Mouse (Mus musculus) hindbrain, embryonic 11.5 days (tissue): ENCODE measurements around the gene Trp53rkb. TPM values are rescaled to one million over a fixed set of nuclear protein-coding genes. Genes with fewer than 3 reads are reported as not detected.

Experiments
- ATAC-seq: fragments of 200-750 bp; cut with Nextera tagmentation; 2 replicates; pipeline ENCODE4 v1.8.0; 2017; ENCODE audit warnings: mild to moderate bottlenecking, moderate TSS enrichment, moderate library complexity; ENCODE audit not compliant: low FRiP score
- DNase-seq: peaks from one replicate; pipeline ENCODE4 v3.0.0-alpha.2; 2015; ENCODE audit warnings: low spot score
- H3K27ac ChIP-seq: fragments of 300-500 bp; sonication (generic); 2 replicates; pipeline ENCODE4 v1.5.1; 2014; ENCODE audit warnings: mild to moderate bottlenecking, low read depth, low read length
- H3K27me3 ChIP-seq: fragments of 300-500 bp; sonication (generic); 2 replicates; pipeline ENCODE4 v1.6.1; 2014; ENCODE audit warnings: mild to moderate bottlenecking, low read length, moderate library complexity, mixed read lengths; ENCODE audit not compliant: control insufficient read depth, insufficient read depth
- H3K36me3 ChIP-seq: fragments of 300-500 bp; sonication (generic); 2 replicates; pipeline ENCODE4 v1.6.1; 2014; ENCODE audit warnings: mild to moderate bottlenecking, low read length, moderate library complexity, mixed read lengths; ENCODE audit not compliant: control insufficient read depth, insufficient read depth
- H3K4me1 ChIP-seq: fragments of 300-500 bp; sonication (generic); replicated peaks from 2 replicates; pipeline ENCODE4 v1.6.1; 2014; ENCODE audit warnings: low read length, mixed read lengths; ENCODE audit not compliant: control insufficient read depth, insufficient read depth
- H3K4me2 ChIP-seq: fragments of 300-500 bp; sonication (generic); replicated peaks from 2 replicates; pipeline ENCODE4 v1.6.1; 2014; ENCODE audit warnings: mild to moderate bottlenecking, low read depth, low read length
- H3K4me3 ChIP-seq: fragments of 300-500 bp; sonication (generic); 2 replicates; pipeline ENCODE4 v1.5.1; 2014; ENCODE audit warnings: low read depth, low read length
- H3K9ac ChIP-seq: fragments of 300-500 bp; sonication (generic); 2 replicates; pipeline ENCODE4 v1.6.1; 2014; ENCODE audit warnings: low read depth, low read length
- H3K9me3 ChIP-seq: fragments of 300-500 bp; sonication (generic); 2 replicates; pipeline ENCODE4 v1.6.1; 2016; ENCODE audit warnings: low read length; ENCODE audit not compliant: control insufficient read depth
- WGBS: fragments of 180-500 bp; shearing (Covaris S2); extraction: QIAGEN DNeasy Blood & Tissue Kit; methylation state at CpG from one replicate; pipeline ENCODE4 v1.1.7; 2014; 5-methylcytosine and 5-hydroxymethylcytosine counted together
- polyA plus RNA-seq: library from polyadenylated mRNA; unstranded; fragments of >200 nt; fragmentation: Nextera tagmentation; extraction: Ambion mirVana; gene quantifications from 2 replicates; pipeline ENCODE4 v1.2.1, GENCODE M21; 2014

Trp53rkb gene
- polyA plus RNA-seq, 1 experiment from 2014 or later = 8.7 TPM

GRCm38 (mm10) chr2:166821406-166821805 lies 29.1 kb downstream of the Trp53rkb start:
- H3K36me3 ChIP-seq = no peaks in the 10 kb centered on the region
- no peaks in the 10 kb centered on the region for H3K4me1 ChIP-seq
- H3K9ac ChIP-seq = no peak overlapping the region
- no peak overlapping the region for H3K4me3 ChIP-seq
- H3K4me2 ChIP-seq = no peak overlapping the region
- no peaks in the 10 kb centered on the region for H3K27me3 ChIP-seq
- H3K9me3 ChIP-seq = no peaks in the 10 kb centered on the region
- DNase-seq = no peak
- no peak overlapping the region for H3K27ac ChIP-seq
- WGBS = 86% methylated on average over 3 of the region's 3 CpGs
- no peak for ATAC-seq

GRCm38 (mm10) chr2:166822119-166822826 lies 29.9 kb downstream of the Trp53rkb start:
- no peak overlapping the region for H3K27ac ChIP-seq
- DNase-seq (no peak), ATAC-seq (no peak)
- H3K4me2 ChIP-seq = no peak overlapping the region
- H3K36me3 ChIP-seq = no peaks in the 10 kb centered on the region
- H3K9me3 ChIP-seq = no peaks in the 10 kb centered on the region
- H3K4me3 ChIP-seq = no peak overlapping the region
- H3K9ac ChIP-seq = no peak overlapping the region
- no peaks in the 10 kb centered on the region for H3K27me3 ChIP-seq
- WGBS = 81% methylated on average over 10 of the region's 10 CpGs
- H3K4me1 ChIP-seq = no peaks in the 10 kb centered on the region

GRCm38 (mm10) chr2:166822901-166823300 lies 30.6 kb downstream of the Trp53rkb start:
- no peak for DNase-seq
- H3K27ac ChIP-seq = no peak overlapping the region
- WGBS = 79% methylated on average over 2 of the region's 2 CpGs
- H3K4me3 ChIP-seq = no peak overlapping the region
- no peak overlapping the region for H3K4me2 ChIP-seq
- no peaks in the 10 kb centered on the region for H3K4me1 ChIP-seq
- H3K9ac ChIP-seq = no peak overlapping the region
- no peaks in the 10 kb centered on the region for H3K27me3 ChIP-seq
- no peaks in the 10 kb centered on the region for H3K9me3 ChIP-seq
- no peak for ATAC-seq
- H3K36me3 ChIP-seq = no peaks in the 10 kb centered on the region

- H3K9ac ChIP-seq = no peak overlapping the region
- ATAC-seq = no peak
- no peak overlapping the region for H3K27ac ChIP-seq
- no peaks in the 10 kb centered on the region for H3K27me3 ChIP-seq
- H3K4me2 ChIP-seq = no peak overlapping the region
- 94% methylated on average over 5 of the region's 5 CpGs for WGBS
- no peak overlapping the region for H3K4me3 ChIP-seq
- H3K9me3 ChIP-seq = no peaks in the 10 kb centered on the region
- DNase-seq = no peak
- H3K36me3 ChIP-seq = no peaks in the 10 kb centered on the region
- H3K4me1 ChIP-seq = no peaks in the 10 kb centered on the region
These were observed 32.1 kb downstream of the Trp53rkb start for GRCm38 (mm10) chr2:166824386-166824785.

DNA sequence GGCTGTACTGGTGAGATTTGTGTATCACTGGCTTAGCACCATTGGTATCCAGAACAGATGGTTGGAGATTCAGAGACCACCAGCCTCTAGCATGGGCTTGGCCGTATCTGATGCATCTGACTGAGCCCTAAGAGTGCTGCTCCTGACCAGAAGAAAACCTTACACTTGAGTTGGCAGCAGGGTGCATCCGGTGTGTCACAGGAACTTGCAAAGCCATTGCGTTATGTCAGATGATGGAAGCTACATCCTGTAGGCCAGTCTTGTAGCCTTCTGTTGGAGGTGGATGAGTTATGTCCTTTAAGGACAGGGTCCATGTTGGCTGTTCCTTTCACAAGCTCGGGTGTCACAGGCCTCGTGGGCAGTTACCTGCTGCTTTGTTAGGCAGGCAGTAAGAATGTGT lies 32.7 kb downstream of the Trp53rkb start:
- over 99% methylated on average over 5 of the region's 5 CpGs for WGBS
- no peak for ATAC-seq

GRCm38 (mm10) chr2:166826491-166827224 lies 34.3 kb downstream of the Trp53rkb start:
- no peak for ATAC-seq
- Histone ChIP-seq H3K4me1 (no peaks in the 10 kb centered on the region), H3K9ac (no peak overlapping the region), H3K36me3 (no peaks in the 10 kb centered on the region), H3K4me3 (no peak overlapping the region), H3K9me3 (no peaks in the 10 kb centered on the region), H3K4me2 (no peak overlapping the region), H3K27ac (no peak overlapping the region), H3K27me3 (no peaks in the 10 kb centered on the region)
- no peak for DNase-seq
- 92% methylated on average over 8 of the region's 8 CpGs for WGBS

More for the DNA sequence above, 32.7 kb downstream of the Trp53rkb start:
- Histone ChIP-seq H3K4me3 (no peak overlapping the region), H3K9ac (no peak overlapping the region), H3K36me3 (no peaks in the 10 kb centered on the region), H3K4me2 (no peak overlapping the region), H3K27ac (no peak overlapping the region), H3K9me3 (no peaks in the 10 kb centered on the region), H3K27me3 (no peaks in the 10 kb centered on the region), H3K4me1 (no peaks in the 10 kb centered on the region)
- DNase-seq = no peak

GRCm38 (mm10) chr2:166828306-166828705 lies 36.0 kb downstream of the Trp53rkb start:
- no peak for DNase-seq
- Histone ChIP-seq H3K9ac (no peak overlapping the region), H3K27me3 (no peaks in the 10 kb centered on the region), H3K4me1 (no peaks in the 10 kb centered on the region), H3K4me2 (no peak overlapping the region), H3K4me3 (no peak overlapping the region), H3K36me3 (no peaks in the 10 kb centered on the region), H3K27ac (no peak overlapping the region), H3K9me3 (no peaks in the 10 kb centered on the region)
- no peak for ATAC-seq
- WGBS = 92% methylated on average over 12 of the region's 12 CpGs

DNA sequence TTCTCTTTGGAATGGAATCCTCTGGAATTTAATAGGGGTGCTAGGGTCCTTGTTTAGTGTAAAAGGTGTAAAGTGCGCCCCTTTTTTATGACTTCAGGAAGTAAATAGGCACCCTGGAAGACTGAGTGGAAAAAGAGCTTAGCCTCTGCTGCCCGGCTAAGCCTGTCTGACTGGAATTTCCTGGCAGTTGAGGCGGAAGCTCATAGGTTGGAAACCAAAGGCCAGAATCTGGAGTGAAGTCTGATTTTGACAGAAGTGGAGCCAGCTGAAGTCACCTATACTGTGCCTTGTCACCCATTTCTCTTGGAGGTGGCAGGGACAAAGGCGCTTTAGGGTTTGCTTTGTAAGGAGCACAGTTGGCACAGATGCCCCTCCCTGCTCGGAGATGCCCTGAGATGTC lies 38.0 kb downstream of the Trp53rkb start:
- Histone ChIP-seq H3K9ac (no peak overlapping the region), H3K36me3 (no peaks in the 10 kb centered on the region), H3K27ac (no peak overlapping the region), H3K9me3 (no peaks in the 10 kb centered on the region), H3K4me3 (no peak overlapping the region), H3K27me3 (no peaks in the 10 kb centered on the region), H3K4me2 (no peak overlapping the region), H3K4me1 (no peaks in the 10 kb centered on the region)
- no peak for DNase-seq
- ATAC-seq = no peak
- WGBS = 93% methylated on average over 5 of the region's 5 CpGs

- no peak overlapping the region for H3K4me3 ChIP-seq
- H3K27ac ChIP-seq = no peak overlapping the region
- H3K9me3 ChIP-seq = no peaks in the 10 kb centered on the region
- H3K9ac ChIP-seq = no peak overlapping the region
- no peaks in the 10 kb centered on the region for H3K4me1 ChIP-seq
- DNase-seq = no peak
- H3K27me3 ChIP-seq = no peaks in the 10 kb centered on the region
- ATAC-seq = no peak
- no peaks in the 10 kb centered on the region for H3K36me3 ChIP-seq
- no peak overlapping the region for H3K4me2 ChIP-seq
- 95% methylated on average over 2 of the region's 2 CpGs for WGBS
These were observed 41.8 kb downstream of the Trp53rkb start for GRCm38 (mm10) chr2:166834091-166834490.
